Mouse (Mus musculus) gonadal fat pad, adult 2 months (tissue): ENCODE results near the gene Wnt3. TPM values are rescaled to one million over a fixed set of nuclear protein-coding genes. Genes with fewer than 3 reads are reported as not detected.

Experiments used
- DNase-seq: peaks from one replicate; pipeline ENCODE4 v3.0.0-alpha.2; 2012; ENCODE audit warnings: low read depth
- polyA plus RNA-seq: library from polyadenylated mRNA; depleted of rRNA; stranded (reverse); fragments of >200 nt; gene quantifications from 2 replicates; pipeline ENCODE4 v1.2.3, GENCODE M21; 2012; rRNA removed

The Wnt3 gene
- polyA plus RNA-seq, 1 experiment, result 0.23 TPM

GRCm38 (mm10) chr11:103840834-103841233 is 66.9 kb downstream of the Wnt3 start:
- DNase-seq, result no peak

GRCm38 (mm10) chr11:103848287-103848686 is 74.3 kb downstream of the Wnt3 start:
- no peak for DNase-seq

GRCm38 (mm10) chr11:103852590-103853283 is 78.8 kb downstream of the Wnt3 start:
- no peak for DNase-seq

- DNase-seq, result no peak
These were observed 79.5 kb downstream of the Wnt3 start for GRCm38 (mm10) chr11:103853284-103853920.

- DNase-seq, result no peak
These were observed 80.3 kb downstream of the Wnt3 start for GRCm38 (mm10) chr11:103854294-103854693.

- no peak for DNase-seq
These were observed 82.7 kb downstream of the Wnt3 start for GRCm38 (mm10) chr11:103856641-103857040.

- no peak for DNase-seq
These were observed 84.8 kb downstream of the Wnt3 start for GRCm38 (mm10) chr11:103858760-103859159.

- DNase-seq, result no peak
These were observed 86.1 kb downstream of the Wnt3 start for GRCm38 (mm10) chr11:103859933-103860610.

- no peak for DNase-seq
These were observed 89.0 kb downstream of the Wnt3 start for GRCm38 (mm10) chr11:103862951-103863350.

- no peak for DNase-seq
These were observed 90.5 kb downstream of the Wnt3 start for GRCm38 (mm10) chr11:103864486-103864885.

- no peak for DNase-seq
These were observed 91.4 kb downstream of the Wnt3 start for GRCm38 (mm10) chr11:103865346-103865745.

Other genes starting within 250 kb of the Wnt3 start
- gene Gm884, start 153.0 kb upstream of the Wnt3 start, polyA plus RNA-seq, result 0.03 and 0.05 TPM in 2 replicates
- gene Lyzl6, start 135.3 kb upstream of the Wnt3 start, polyA plus RNA-seq, result 0.53 and 0.58 TPM in 2 replicates
- 11.4 and 18.7 TPM in 2 replicates for gene Rprml, start 124.6 kb upstream of the Wnt3 start, polyA plus RNA-seq
- gene Gosr2, start 76.3 kb upstream of the Wnt3 start, polyA plus RNA-seq, result 113 and 121 TPM in 2 replicates
- 0.29 and 0.47 TPM in 2 replicates for gene Wnt9b, start 24.3 kb upstream of the Wnt3 start, polyA plus RNA-seq
- 38.8 and 42.2 TPM in 2 replicates for gene Nsf, start 179.9 kb downstream of the Wnt3 start, polyA plus RNA-seq
- 18.3 and 22.0 TPM in 2 replicates for gene Arf2, start 192.6 kb downstream of the Wnt3 start, polyA plus RNA-seq